Mouse (Mus musculus) T-helper 2 cell (primary cell): ENCODE data around the gene Bri3.

Experiments
- in situ Hi-C: fragments of 300-600 bp; cut with MboI, MseI; formaldehyde crosslinking; loops from one replicate; pipeline ENCODE4 v1.15.1; 2025; ENCODE audit warnings: high pct_unique_total_duplicates

Gene Bri3

DNA sequence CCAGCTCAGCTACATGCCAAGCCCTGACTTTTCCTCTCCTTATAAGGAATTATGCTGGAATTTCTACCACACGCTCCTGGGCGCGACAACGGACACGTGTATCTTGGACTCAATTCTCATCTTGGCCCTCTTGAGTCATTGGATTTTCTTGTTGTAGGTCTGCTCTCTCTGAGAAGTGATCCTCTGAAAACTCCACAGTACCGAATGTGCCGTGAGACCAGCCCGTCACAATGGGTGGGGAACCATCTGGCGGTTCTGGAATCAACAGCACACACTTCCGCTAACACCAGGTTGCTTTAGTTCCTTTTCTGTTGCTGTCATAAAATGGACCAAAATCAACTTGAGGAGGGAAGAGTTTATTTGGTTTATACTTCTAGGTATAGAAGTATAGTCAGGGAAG lies 166.4 kb downstream of the Bri3 start:
- in situ Hi-C loops, result no loop called here

DNA sequence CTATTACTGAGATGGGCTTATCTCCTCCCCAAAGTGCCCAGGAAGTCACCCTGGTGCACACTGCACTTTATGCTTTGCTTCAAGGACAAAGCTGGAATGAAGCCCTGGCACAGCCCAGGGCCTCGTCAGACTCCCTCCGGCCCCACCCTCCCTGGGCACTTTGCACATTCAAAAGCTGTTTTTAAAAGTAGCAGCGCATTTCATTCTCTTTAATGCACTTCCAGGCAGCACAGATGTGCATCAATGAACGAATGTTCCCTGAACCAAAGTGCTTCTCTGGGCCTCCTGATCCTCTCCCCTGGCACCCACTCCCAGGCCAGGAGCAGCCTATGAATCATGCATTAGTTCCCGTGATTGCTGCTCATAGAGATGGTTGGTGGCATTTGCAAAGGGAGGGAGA lies 167.5 kb downstream of the Bri3 start:
- in situ Hi-C loops, result no loop called here

DNA sequence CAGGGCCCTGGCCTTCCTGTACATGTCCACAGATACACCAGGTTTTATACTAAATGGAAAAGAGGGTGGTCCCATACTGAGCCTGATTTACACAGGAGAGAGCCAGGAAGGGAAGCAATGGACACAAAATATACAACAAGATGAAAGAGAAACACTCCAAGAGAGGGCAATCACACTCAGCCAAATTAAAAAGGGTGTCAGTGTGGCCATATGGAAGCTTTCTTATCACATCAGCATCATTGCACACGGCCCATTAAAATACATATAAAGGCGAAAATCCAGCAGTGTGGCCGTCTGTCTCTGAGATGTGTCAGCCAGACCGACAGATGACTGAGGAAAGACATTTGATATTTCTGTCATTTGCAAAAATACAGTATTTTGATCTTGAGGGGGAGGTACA lies 168.5 kb downstream of the Bri3 start:
- in situ Hi-C loops, result no loop called here

GRCm38 (mm10) chr5:144418456-144418855 lies 174.2 kb downstream of the Bri3 start:
- in situ Hi-C loops, result no loop called here

- in situ Hi-C loops, result no loop called here
Measured at GRCm38 (mm10) chr5:144420001-144420400, 175.8 kb downstream of the Bri3 start.

DNA sequence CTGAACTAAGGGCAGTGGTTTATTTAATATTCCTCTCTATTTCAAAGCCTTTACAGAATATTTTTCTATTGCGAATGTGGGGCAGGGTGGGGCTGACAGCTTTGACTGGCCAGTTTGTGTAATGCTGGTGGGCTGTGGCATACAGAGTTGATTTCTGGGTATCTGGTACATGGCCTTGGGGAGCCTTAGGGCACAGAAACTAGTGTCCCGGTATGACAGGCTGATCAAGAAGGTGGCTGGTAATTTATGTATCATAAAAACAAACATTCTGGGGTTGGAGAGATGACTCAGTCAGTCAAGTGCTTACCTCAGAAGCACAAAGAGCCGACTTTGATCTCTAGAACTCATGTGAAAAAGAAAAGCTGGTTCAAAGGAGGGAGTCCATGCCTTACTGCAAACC lies 182.5 kb downstream of the Bri3 start:
- in situ Hi-C loops, result no loop called here

GRCm38 (mm10) chr5:144427861-144428260 lies 183.6 kb downstream of the Bri3 start:
- in situ Hi-C loops, result no loop called here

DNA sequence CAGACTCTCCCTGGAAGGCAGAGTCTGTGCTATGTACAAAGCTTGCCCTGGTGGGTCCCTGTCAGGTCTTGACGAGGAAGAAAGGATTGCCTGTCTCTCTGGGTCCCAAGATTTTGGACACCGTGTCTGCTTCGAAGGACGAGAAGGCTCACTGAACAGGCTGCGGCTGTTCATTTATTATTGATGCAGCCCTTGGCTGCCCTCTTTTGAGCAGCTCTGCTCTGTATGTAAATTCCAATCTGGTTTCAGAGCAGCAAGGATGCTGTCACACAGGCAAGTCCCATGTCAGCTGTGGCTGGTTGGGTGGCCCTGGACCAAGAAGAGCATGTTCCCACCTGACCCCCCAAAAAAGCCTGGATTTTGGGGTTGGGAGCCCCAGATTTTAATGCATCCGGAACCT lies 187.2 kb downstream of the Bri3 start:
- in situ Hi-C loops, result no loop called here

DNA sequence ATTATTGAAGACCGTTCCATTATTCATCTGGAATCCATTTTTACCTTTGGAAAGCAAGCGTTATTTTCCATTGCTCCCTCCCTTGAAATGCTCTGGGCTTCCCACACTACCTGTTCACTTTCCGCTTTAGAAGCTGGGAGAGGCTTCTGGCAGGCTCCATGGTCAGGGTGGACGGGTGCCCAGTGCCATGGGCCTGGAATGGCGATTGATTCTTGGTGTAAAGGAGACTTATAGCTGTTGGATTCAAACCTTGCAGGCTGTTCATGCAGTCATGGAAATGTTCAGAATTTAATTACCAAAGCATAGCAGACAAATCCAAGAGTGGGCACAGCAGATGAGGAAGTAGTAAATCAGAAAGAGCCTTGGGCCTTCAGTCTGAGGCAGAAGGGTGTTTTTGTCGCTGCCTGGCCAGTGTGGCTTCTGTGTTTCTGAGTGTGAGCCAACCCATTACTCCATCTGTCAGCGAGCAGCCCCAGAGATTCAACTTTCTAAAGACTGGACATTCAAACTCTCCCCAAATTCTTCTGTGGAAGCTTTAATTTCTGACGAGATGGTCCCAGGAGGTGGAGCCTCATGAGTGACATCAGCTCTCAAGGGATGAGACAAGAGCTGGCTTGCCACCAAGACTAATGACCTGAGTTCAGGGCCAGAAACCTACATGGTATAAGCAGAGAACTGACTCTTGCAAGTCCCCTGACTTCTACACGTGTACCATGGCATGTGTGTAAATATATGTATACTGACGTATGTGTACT lies 195.2 kb downstream of the Bri3 start:
- in situ Hi-C loops, result no loop called here

DNA sequence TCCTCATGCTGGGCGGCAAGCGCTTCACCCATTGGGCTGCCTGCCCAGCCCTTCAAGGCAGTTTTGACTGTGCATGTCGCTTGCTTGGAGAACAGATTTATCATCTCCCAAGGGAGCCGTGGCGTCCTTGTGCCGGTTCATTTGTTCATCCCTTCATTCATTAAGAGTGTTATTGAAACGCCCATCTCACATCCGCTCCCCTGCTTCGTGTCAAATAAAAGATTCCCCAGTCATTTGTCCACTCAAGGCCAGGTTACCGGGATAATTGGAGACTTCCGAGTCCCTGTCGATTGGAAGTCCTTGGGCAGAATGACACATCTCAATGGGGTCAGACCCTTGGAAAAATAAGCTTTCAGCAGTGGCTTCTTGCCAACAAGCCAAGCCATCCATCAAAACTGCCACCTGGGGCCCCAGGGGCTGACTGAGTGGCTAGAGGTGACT lies 197.6 kb downstream of the Bri3 start:
- in situ Hi-C loops, result no loop called here

DNA sequence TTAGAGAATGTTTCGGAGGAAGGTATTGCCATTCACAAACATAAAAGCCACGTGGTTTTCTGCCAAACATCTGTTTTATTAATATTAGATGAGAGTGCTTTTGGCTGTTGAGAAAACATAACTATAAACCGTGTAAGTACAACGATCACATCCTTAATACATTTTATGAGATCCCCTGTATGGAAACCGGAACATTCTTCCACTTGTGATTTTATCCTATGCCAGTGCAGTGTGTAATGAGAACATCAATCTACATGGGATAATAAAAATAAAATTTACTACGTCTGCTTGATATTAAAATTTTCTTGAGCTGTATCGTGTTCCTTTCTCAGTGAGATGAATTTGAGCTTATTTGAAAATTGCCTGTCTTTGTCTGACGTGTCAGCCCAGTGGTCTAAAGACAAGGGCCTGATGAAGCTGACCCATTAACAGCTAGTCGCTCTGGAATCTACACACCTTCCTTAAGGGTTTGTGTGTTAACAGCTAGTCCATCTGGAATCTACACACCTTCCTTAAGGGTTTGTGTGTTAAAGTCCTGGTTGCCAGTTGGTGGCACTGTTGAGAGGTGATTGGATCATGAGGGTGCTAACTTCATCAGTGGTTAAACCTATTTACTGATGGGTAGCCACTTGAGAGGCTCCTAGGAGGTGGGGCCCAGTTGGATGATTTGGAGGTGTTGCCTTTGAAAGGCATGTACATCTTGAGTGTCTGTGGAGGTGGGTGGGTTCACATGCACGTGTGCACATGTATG lies 202.4 kb downstream of the Bri3 start:
- in situ Hi-C loops, result no loop called here

GRCm38 (mm10) chr5:144447226-144447616 lies 203.0 kb downstream of the Bri3 start:
- in situ Hi-C loops, result no loop called here

DNA sequence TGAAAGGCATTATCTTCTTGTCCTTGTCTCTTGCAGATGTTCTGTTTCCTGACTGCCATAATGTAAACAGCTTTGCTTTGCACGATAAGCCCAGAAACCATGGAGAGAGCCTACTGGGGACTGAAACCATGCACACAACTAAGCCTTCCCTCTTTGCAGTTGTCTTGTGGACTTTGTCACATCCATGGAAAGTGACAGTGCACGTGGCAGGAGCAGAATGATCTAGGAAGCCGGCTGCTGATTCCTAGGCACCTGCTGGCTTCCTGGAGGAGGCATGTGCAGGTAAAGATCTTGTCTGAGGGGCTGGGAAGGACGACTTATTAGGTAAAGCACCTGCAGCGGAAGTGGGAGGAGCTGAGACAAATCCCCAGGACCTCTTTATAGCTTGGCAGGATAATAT lies 203.7 kb downstream of the Bri3 start:
- in situ Hi-C loops, result no loop called here

GRCm38 (mm10) chr5:144452776-144453455 lies 208.7 kb downstream of the Bri3 start:
- in situ Hi-C loops, result no loop called here

DNA sequence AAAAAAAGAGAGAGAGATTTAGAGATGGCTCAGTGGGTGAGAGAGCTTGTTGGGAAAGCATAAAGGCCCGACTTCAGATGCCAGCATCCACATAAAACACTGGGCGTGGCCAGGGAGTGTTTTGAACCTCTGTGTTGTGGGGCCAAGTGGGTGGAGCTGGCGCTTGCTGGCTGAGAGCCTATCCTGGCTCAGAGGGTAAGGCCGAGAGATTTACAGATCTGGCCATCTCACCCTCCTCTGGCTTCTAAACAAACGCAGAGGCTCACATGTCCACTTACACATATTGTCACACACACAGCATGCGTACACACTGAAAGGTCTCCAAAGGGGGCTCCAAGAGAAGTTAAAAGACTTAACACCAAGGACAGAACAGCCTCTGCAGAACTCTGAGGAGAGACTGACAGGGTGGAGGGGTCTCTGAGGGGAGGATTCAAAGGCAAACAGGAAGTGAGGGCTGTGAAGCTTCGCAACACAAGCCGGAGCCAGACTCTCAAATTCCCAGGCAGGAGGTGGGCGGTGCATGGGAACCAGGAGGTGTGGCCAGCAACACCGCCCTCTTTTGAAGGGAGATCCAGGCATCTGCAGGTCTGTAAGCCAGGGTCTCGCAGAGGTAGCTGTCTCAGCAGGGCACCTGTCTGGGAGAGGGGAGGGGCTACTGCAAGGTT lies 213.5 kb downstream of the Bri3 start:
- in situ Hi-C loops, result no loop called here

- in situ Hi-C loops, result loop anchor here (10.0 kb wide), 1 partner anchor 258 kb away; no protein-coding TSS in a partner anchor
Measured at GRCm38 (mm10) chr5:144466987-144467386, 222.8 kb downstream of the Bri3 start.

- in situ Hi-C loops, result no loop called here
Measured at GRCm38 (mm10) chr5:144473056-144473455, 228.8 kb downstream of the Bri3 start.

- in situ Hi-C loops, result no loop called here
Measured at GRCm38 (mm10) chr5:144479677-144480171, 235.5 kb downstream of the Bri3 start.

- in situ Hi-C loops, result no loop called here
Measured at GRCm38 (mm10) chr5:144483659-144484375, 239.6 kb downstream of the Bri3 start.

GRCm38 (mm10) chr5:144491308-144491707 lies 247.1 kb downstream of the Bri3 start:
- in situ Hi-C loops, result no loop called here
